Mouse (Mus musculus) kidney, postnatal 36 days (tissue): ENCODE data around the gene Gnptg.
A peak's percentile ranks its signal among the peaks of the same experiment; 100 is the strongest.

ENCODE experiments used
- DNase-seq, 2 experiments: peaks; one replicate each; pipeline ENCODE4 v3.0.0; 2021 to 2022; ENCODE audit warnings: mixed read lengths in 2 of 2

Gnptg gene

GRCm38 (mm10) chr17:25239695-25240636 lies at the start of gene Gnptg, which contains the start of gene Tsr3:
Gnptg (minus strand) TSS chr17:25240124.
Tsr3 (plus strand) TSS chr17:25240170.
- peak; percentile 87 to 92 for DNase-seq

GRCm38 (mm10) chr17:25288842-25289241 lies 48.9 kb upstream of the Gnptg start:
- DNase-seq: peak; percentile 53 to 78

GRCm38 (mm10) chr17:25285033-25285432 lies 45.1 kb upstream of the Gnptg start:
- DNase-seq: peak; percentile 89 to 90

GRCm38 (mm10) chr17:25282133-25282532 lies 42.2 kb upstream of the Gnptg start:
- peak; percentile 81 to 90 for DNase-seq

GRCm38 (mm10) chr17:25275833-25276232 lies 35.9 kb upstream of the Gnptg start:
- DNase-seq: no peak

GRCm38 (mm10) chr17:25274571-25275346 lies 34.8 kb upstream of the Gnptg start, which contains the start of gene Ube2i:
Ube2i (minus strand) TSS chr17:25274622.
- DNase-seq: no peak

GRCm38 (mm10) chr17:25273706-25274501 lies 34.0 kb upstream of the Gnptg start:
- DNase-seq: peak; percentile 94 to 96

- DNase-seq: peak; percentile 89 to 90
Observed at GRCm38 (mm10) chr17:25272951-25273705, 33.2 kb upstream of the Gnptg start.

GRCm38 (mm10) chr17:25272326-25272725 lies 32.4 kb upstream of the Gnptg start:
- DNase-seq: peak; percentile 35 to 47

GRCm38 (mm10) chr17:25270795-25271335 lies 30.9 kb upstream of the Gnptg start:
- DNase-seq: no peak

- peak; percentile 40 to 60 for DNase-seq
Observed at GRCm38 (mm10) chr17:25264453-25264852, 24.5 kb upstream of the Gnptg start.

GRCm38 (mm10) chr17:25257804-25258261 lies 17.9 kb upstream of the Gnptg start:
- DNase-seq: no peak

- DNase-seq: peak in 1 of 2 experiments; percentile 49
Observed at GRCm38 (mm10) chr17:25256140-25256754, 16.3 kb upstream of the Gnptg start, which contains the start of gene Baiap3. Baiap3 (minus strand) TSS chr17:25256364.

GRCm38 (mm10) chr17:25255110-25255509 lies 15.2 kb upstream of the Gnptg start:
- DNase-seq: no peak

- DNase-seq: no peak
Observed at GRCm38 (mm10) chr17:25253760-25254159, 13.8 kb upstream of the Gnptg start.

GRCm38 (mm10) chr17:25252643-25253042 lies 12.7 kb upstream of the Gnptg start:
- no peak for DNase-seq

- DNase-seq: no peak
Observed at GRCm38 (mm10) chr17:25250181-25250835, 10.4 kb upstream of the Gnptg start.

GRCm38 (mm10) chr17:25248033-25248750 lies 8.3 kb upstream of the Gnptg start:
- no peak for DNase-seq

- peak in 1 of 2 experiments; percentile 24 for DNase-seq
Observed at GRCm38 (mm10) chr17:25244239-25244638, 4.3 kb upstream of the Gnptg start.
